Mouse (Mus musculus) G1E (cell line): Measurements from ENCODE around the gene Arid2. TPM values are rescaled to one million over a fixed set of nuclear protein-coding genes. Genes with fewer than 3 reads are reported as not detected.

ENCODE experiments used
- ATAC-seq: 2 replicates; pipeline ENCODE4 v1.8.0; 2016; ENCODE audit warnings: mild to moderate bottlenecking; ENCODE audit not compliant: insufficient number of reproducible peaks, poor library complexity, low FRiP score, severe bottlenecking; ENCODE audit errors: extremely low read depth
- DNase-seq: peaks from one replicate; pipeline ENCODE4 v3.0.0; 2012; ENCODE audit warnings: low spot score
- H3K27me3 ChIP-seq: 2 replicates; pipeline ENCODE4 v1.6.1; 2012; ENCODE audit warnings: mild to moderate bottlenecking, low read length, inconsistent platforms; ENCODE audit not compliant: insufficient read depth
- H3K36me3 ChIP-seq: replicated peaks from 2 replicates; pipeline ENCODE3; 2012; ENCODE audit warnings: mild to moderate bottlenecking, inconsistent platforms
- H3K4me1 ChIP-seq: 2 replicates; pipeline ENCODE4 v1.6.1; 2012; ENCODE audit warnings: low read depth, low read length, inconsistent platforms, mixed read lengths; ENCODE audit not compliant: insufficient read depth
- H3K4me3 ChIP-seq: 2 replicates; pipeline ENCODE4 v1.5.1; 2012; ENCODE audit warnings: low read depth, mild to moderate bottlenecking, inconsistent platforms, low read length, moderate library complexity, mixed read lengths
- H3K9me3 ChIP-seq: replicated peaks from 2 replicates; pipeline ENCODE4 v1.6.1; 2012; ENCODE audit warnings: inconsistent platforms
- CTCF ChIP-seq: IDR thresholded peaks from 2 replicates; pipeline ENCODE4 v1.5.1; 2012; ENCODE audit warnings: low read depth, low read length, inconsistent platforms, mixed read lengths
- GATA1 ChIP-seq: IDR thresholded peaks from 2 replicates; pipeline ENCODE4 v1.6.1; 2012; ENCODE audit warnings: borderline replicate concordance, low read length, inconsistent platforms, mixed read lengths
- GATA2 ChIP-seq: IDR thresholded peaks from 2 replicates; pipeline ENCODE4 v1.6.1; 2012; ENCODE audit warnings: low read depth, low read length, inconsistent platforms, borderline replicate concordance
- POLR2AphosphoS5 ChIP-seq: IDR thresholded peaks from 2 replicates; pipeline ENCODE4 v1.6.1; 2012; ENCODE audit warnings: low read depth, low read length, inconsistent platforms; ENCODE audit not compliant: insufficient replicate concordance
- TAL1 ChIP-seq: conservative IDR thresholded peaks from 2 replicates; pipeline ENCODE4 v1.6.1; 2012; ENCODE audit warnings: low read depth, low read length, inconsistent platforms, mixed read lengths
- polyA plus RNA-seq: library from polyadenylated mRNA; stranded (reverse); fragments of >175 nt; gene quantifications from 2 replicates; pipeline ENCODE4 v1.2.3, GENCODE M21; 2012
- total RNA-seq, 2 experiments: library from RNA; stranded (forward) in 1 of 2; stranded (reverse) in 1 of 2; fragments of 200-1000 nt in 1 of 2; fragments of >200 nt in 1 of 2; fragmentation: Nextera tagmentation in 1 of 2; gene quantifications; 2 replicates each; pipeline ENCODE4 v1.2.3; 2014 to 2017

Gene Arid2
- total and polyA plus RNA-seq, 3 experiments: 15.8 to 100 (median 48.7) TPM

GRCm38 (mm10) chr15:96448656-96449299 is 161.5 kb downstream of the Arid2 start:
- no peaks in the 10 kb centered on the region for H3K9me3 ChIP-seq
- TF ChIP-seq GATA1 (no peak), CTCF (no peak), POLR2AphosphoS5 (no peak), TAL1 (no peak), GATA2 (no peak)
- ATAC-seq (peak; percentile 67), DNase-seq (no peak)
- H3K36me3 ChIP-seq: peaks cover 55% of the 10 kb centered on the region
- H3K4me1 ChIP-seq: peaks cover 38% of the 10 kb centered on the region
- no peak overlapping the region for H3K4me3 ChIP-seq
- no peaks in the 10 kb centered on the region for H3K27me3 ChIP-seq

GRCm38 (mm10) chr15:96453346-96453745 is 166.0 kb downstream of the Arid2 start:
- TF ChIP-seq GATA1 (no peak), GATA2 (no peak), POLR2AphosphoS5 (no peak), CTCF (no peak), TAL1 (no peak)
- peaks cover 68% of the 10 kb centered on the region for H3K4me1 ChIP-seq
- no peak overlapping the region for H3K4me3 ChIP-seq
- no peak for DNase-seq
- H3K27me3 ChIP-seq: no peaks in the 10 kb centered on the region
- peaks cover 42% of the 10 kb centered on the region for H3K36me3 ChIP-seq
- H3K9me3 ChIP-seq: no peaks in the 10 kb centered on the region
- ATAC-seq: no peak

Other genes starting within 250 kb of the Arid2 start
- 206 and 217 TPM in 2 replicates for gene Scaf11, start 173.3 kb downstream of the Arid2 start, total RNA-seq (2014; fragmentation: Nextera tagmentation)
- 113 and 146 TPM in 2 replicates for gene Scaf11, start 173.3 kb downstream of the Arid2 start, total RNA-seq (2017)
- 28.6 and 47.9 TPM in 2 replicates for gene Scaf11, start 173.3 kb downstream of the Arid2 start, polyA plus RNA-seq